Mouse (Mus musculus): ENCODE results near the gene Vwce.

- TF ChIP-seq CTCF (IDR thresholded peaks at IDR 0.05; ENCODE audit: borderline replicate concordance, insufficient read depth, low read depth, low read length) (no peak), POLR2A (IDR thresholded peaks at IDR 0.05; ENCODE audit: borderline replicate concordance, insufficient read depth, low read length) (no peak)
These were observed 25.3 kb upstream of the Vwce start for GRCm38 (mm10) chr19:10608573-10609240.
